Mouse (Mus musculus): ENCODE results near the gene Bend7.

DNA sequence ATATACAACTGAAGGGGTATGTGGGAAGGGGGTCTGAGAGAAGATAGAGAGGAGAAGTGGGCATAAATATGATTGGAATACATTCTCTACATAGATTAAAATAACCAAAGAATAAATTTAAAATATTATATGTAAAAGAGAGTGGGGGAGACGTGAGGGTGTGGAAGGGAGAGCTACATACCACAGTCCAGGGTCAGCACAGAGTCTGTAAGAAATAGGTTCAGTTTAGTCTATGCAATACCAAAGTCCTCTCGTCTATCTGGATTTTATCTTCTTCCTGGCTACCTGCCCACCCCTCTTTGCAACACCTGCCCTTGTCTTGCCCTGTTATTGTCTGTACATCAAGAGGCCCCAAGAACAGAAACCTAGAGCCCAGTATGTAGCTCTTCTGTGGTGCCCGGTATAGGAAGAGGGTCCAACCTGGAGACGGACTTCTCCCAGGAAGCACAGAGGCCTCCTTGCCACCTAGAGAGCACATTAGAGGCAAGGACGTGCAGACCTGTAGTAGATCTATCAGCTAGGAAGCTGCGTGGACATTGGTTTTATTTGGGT is 110.9 kb downstream of the Bend7 start:
- TF ChIP-seq CTCF (IDR thresholded peaks at IDR 0.05; ENCODE audit: extremely low read depth, insufficient read length, insufficient replicate concordance, low read depth, low read length) (no peak), POLR2A (IDR thresholded peaks at IDR 0.05; ENCODE audit: low read depth, low read length) (no peak)
